Mouse (Mus musculus) adrenal gland, adult 10 weeks (tissue): ENCODE data around the gene Rasl2-9. TPM values are rescaled to one million over a fixed set of nuclear protein-coding genes. Genes with fewer than 3 reads are reported as not detected.

Experiments
- polyA plus RNA-seq: library from polyadenylated mRNA; stranded (reverse); fragments of 350-450 nt; fragmentation: Illumina TruSeq; extraction: RNeasy Lipid Tissue Mini Kit (QIAGEN cat#74804); gene quantifications from one replicate; pipeline ENCODE4 v1.2.3, GENCODE M21; 2014; ENCODE audit warnings: low read depth, low replicate concordance

Gene Rasl2-9
- polyA plus RNA-seq: 1.5 TPM

DNA sequence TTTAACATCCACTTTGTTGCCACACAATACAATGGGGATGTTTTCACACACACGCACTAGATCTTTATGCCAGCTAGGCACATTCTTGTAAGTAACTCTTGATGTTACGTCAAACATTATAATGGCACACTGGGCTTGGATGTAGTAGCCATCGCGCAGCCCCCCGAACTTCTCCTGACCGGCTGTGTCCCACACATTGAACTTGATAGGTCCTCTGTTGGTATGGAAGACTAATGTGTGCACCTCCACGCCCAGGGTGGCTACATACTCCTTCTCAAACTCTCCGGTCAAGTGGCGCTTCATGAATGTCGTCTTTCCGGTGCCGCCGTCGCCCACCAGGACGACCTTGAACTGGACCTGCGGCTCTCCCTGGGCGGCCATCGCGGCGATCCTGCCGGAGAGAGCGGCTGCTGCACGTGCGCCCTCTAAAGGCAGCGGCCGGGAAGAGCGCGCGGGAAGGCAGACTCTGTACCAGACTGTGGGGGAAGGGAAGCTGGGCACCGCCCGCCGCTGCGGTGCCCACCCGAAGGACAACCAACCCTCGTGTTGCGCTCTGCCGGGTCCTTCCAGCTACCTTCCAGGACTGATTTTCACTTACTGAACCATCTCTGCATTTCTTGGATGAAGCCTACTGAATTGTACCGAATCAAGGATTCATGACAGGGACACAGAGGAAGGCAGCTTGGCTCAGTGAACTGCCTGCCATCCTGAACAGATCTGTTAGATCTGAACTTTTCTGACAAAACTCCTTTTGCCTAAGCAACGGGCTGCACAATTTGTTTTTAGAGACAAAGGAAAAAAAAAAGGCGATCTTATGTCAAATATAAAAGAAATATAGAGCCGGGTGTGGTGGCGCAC is at the start of gene Rasl2-9:
Gene Rasl2-9, minus strand, starts transcription at position 402 of the 858 bp plus-strand sequence.

DNA sequence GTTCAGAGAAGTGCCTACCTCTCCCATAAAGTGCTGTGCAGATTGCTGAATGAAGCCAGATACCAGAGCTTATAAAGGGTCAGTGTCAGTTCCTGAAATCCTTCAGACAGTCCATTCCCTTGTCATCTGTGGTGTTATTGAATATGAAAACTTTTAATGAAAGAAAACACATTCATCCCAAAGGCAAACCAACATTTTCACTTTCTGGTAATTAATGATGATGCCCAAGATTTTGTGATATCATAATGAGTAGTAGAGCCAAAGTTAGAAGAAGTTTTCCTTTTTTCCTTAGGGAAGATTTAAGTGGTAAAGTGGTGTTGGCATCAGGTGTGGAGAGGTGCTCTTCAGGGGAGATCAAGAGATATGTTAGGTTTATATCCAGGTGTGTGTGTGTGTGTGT is 23.8 kb upstream of the Rasl2-9 start, which contains the start of gene Vmn1r55:
Gene Vmn1r55, minus strand, starts transcription at position 101 of the 400 bp plus-strand sequence.

GRCm38 (mm10) chr7:5116850-5117249 is 8.9 kb downstream of the Rasl2-9 start, which contains the start of gene Rfpl4:
Rfpl4 (minus strand) TSS chr7:5116950.

GRCm38 (mm10) chr7:5080010-5080751 is 45.6 kb downstream of the Rasl2-9 start, which contains the start of gene Epn1:
Epn1 (plus strand) TSS chr7:5080235.

Other genes starting within 250 kb of the Rasl2-9 start
- 2.7 TPM for gene Isoc2a, start 248.8 kb downstream of the Rasl2-9 start, polyA plus RNA-seq
- gene Gm36210, start 219.4 kb downstream of the Rasl2-9 start, polyA plus RNA-seq: not detected
- gene Zfp628, start 210.7 kb downstream of the Rasl2-9 start, polyA plus RNA-seq: not detected
- gene Nat14, start 203.9 kb downstream of the Rasl2-9 start, polyA plus RNA-seq: 1.2 TPM
- not detected for gene Ssc5d, start 200.2 kb downstream of the Rasl2-9 start, polyA plus RNA-seq
- gene Sbk2, start 161.5 kb downstream of the Rasl2-9 start, polyA plus RNA-seq: not detected
- not detected for gene Sbk3, start 154.8 kb downstream of the Rasl2-9 start, polyA plus RNA-seq
- 7.5 TPM for gene Zfp579, start 129.8 kb downstream of the Rasl2-9 start, polyA plus RNA-seq
- gene Zfp524, start 111.5 kb downstream of the Rasl2-9 start, polyA plus RNA-seq: not detected
- gene Fiz1, start 111.3 kb downstream of the Rasl2-9 start, polyA plus RNA-seq: 12.4 TPM
- not detected for gene Gm44973, start 110.5 kb downstream of the Rasl2-9 start, polyA plus RNA-seq
- gene Zfp865, start 105.6 kb downstream of the Rasl2-9 start, polyA plus RNA-seq: 4.8 TPM
- gene Ccdc106, start 105.4 kb downstream of the Rasl2-9 start, polyA plus RNA-seq: not detected
- gene 4632433K11Rik, start 91.8 kb downstream of the Rasl2-9 start, polyA plus RNA-seq: 4.7 TPM
- 3.0 TPM for gene Zfp784, start 87.5 kb downstream of the Rasl2-9 start, polyA plus RNA-seq
- gene Zfp580, start 74.4 kb downstream of the Rasl2-9 start, polyA plus RNA-seq: 0.58 TPM
- 12.6 TPM for gene U2af2, start 63.8 kb downstream of the Rasl2-9 start, polyA plus RNA-seq
- gene Epn1, start 45.7 kb downstream of the Rasl2-9 start, polyA plus RNA-seq: 2.2 TPM
- not detected for gene Rfpl4, start 9.0 kb downstream of the Rasl2-9 start, polyA plus RNA-seq
- not detected for gene Vmn1r55, start 23.7 kb upstream of the Rasl2-9 start, polyA plus RNA-seq
- gene Vmn1r56, start 70.8 kb upstream of the Rasl2-9 start, polyA plus RNA-seq: not detected
- not detected for gene Vmn1r57, start 92.5 kb upstream of the Rasl2-9 start, polyA plus RNA-seq
- gene Gm5065, start 224.6 kb upstream of the Rasl2-9 start, polyA plus RNA-seq: not detected
- not detected for gene Nlrp2, start 225.1 kb upstream of the Rasl2-9 start, polyA plus RNA-seq